ENCODE assay signal across 8 mouse cellular contexts in genomic region chr4:46535094-46535830, GRCm38 (mm10). TPM values are rescaled to one million over a fixed set of nuclear protein-coding genes. Genes with fewer than 3 reads are reported as not detected.
A peak's percentile ranks its signal among the peaks of the same experiment; 100 is the strongest.
DNase-seq lines count a peak whose midpoint lies in the region; ATAC-seq and TF ChIP-seq lines count a peak whose summit lies in the region.

No protein-coding gene starts in this region.

- H3K4me1 ChIP-seq in kidney, postnatal 0 days (replicated peaks; ENCODE audit: insufficient read depth, low read length): peaks cover 16% of the 10 kb centered on the region
- H3K4me1 ChIP-seq in forebrain, embryonic 12.5 days: peaks cover 9% of the 10 kb centered on the region; the same call in 1 of the 2 replicates
- H3K4me1 ChIP-seq in midbrain, embryonic 10.5 days: peaks cover 26% of the 10 kb centered on the region

- peak overlapping the region; percentile 79 for H3K4me2 ChIP-seq in kidney, postnatal 0 days (ENCODE audit: low read length)
- peak overlapping the region; percentile 66 for H3K4me2 ChIP-seq in forebrain, embryonic 12.5 days

- no peak overlapping the region for H3K27ac ChIP-seq in kidney, postnatal 0 days
- no peak overlapping the region for H3K27ac ChIP-seq in forebrain, embryonic 12.5 days
- 0 out of 2 replicates have a peak overlapping the region, but pooled peaks have one; percentile 13 for H3K27ac ChIP-seq in midbrain, embryonic 10.5 days (replicated peaks)

- DNase-seq in kidney, postnatal 0 days (ENCODE audit: low spot score): no peak
- no peak for DNase-seq in kidney, adult 8-10 months
- peak; percentile 55 for DNase-seq in large intestine, adult 2 months (ENCODE audit: low read depth, low spot score)
- no peak for DNase-seq in midbrain, embryonic 10.5 days (ENCODE audit: low spot score)
- peak; percentile 51 for DNase-seq in thymus, postnatal 4 days
- DNase-seq in left cerebral cortex, postnatal 25 days (ENCODE audit: low spot score in 2 of 2): no peak
- DNase-seq in frontal cortex, postnatal 10 days (ENCODE audit: low spot score in 2 of 2): no peak

- peak overlapping the region; percentile 55 for H3K4me3 ChIP-seq in kidney, postnatal 0 days (replicated peaks; ENCODE audit: low read depth, low read length)
- H3K4me3 ChIP-seq in forebrain, embryonic 12.5 days (replicated peaks): peak overlapping the region; percentile 43
- peak overlapping the region; percentile 56 for H3K4me3 ChIP-seq in midbrain, embryonic 10.5 days

- TF ChIP-seq CTCF in kidney, postnatal 0 days (IDR thresholded peaks at IDR 0.05; ENCODE audit: low read depth): no peak

- peaks cover 17% of the 10 kb centered on the region for H3K27me3 ChIP-seq in kidney, postnatal 0 days (ENCODE audit: insufficient read depth, low read length)
- peaks cover 67% of the 10 kb centered on the region for H3K27me3 ChIP-seq in forebrain, embryonic 12.5 days
- peaks cover 79% of the 10 kb centered on the region for H3K27me3 ChIP-seq in midbrain, embryonic 10.5 days (ENCODE audit: low read depth, poor library complexity, severe bottlenecking)

- no peaks in the 10 kb centered on the region for H3K9me3 ChIP-seq in kidney, postnatal 0 days (replicated peaks; ENCODE audit: low read length)
- no peaks in the 10 kb centered on the region for H3K9me3 ChIP-seq in forebrain, embryonic 12.5 days
- H3K9me3 ChIP-seq in midbrain, embryonic 10.5 days (replicated peaks): no peaks in the 10 kb centered on the region

- ATAC-seq in kidney, postnatal 0 days (replicated peaks; ENCODE audit: low FRiP score, low read depth): no peak
- no peak for ATAC-seq in forebrain, embryonic 12.5 days (ENCODE audit: low FRiP score)

- 7% methylated on average over 16 of the region's 16 CpGs for WGBS in kidney, postnatal 0 days
- WGBS in forebrain, embryonic 12.5 days: 7% methylated on average over 16 of the region's 16 CpGs
- WGBS in large intestine, adult 2 months: 5% methylated on average over 16 of the region's 16 CpGs
- WGBS in midbrain, embryonic 10.5 days: 7% methylated on average over 16 of the region's 16 CpGs

- intact Hi-C loops in left cerebral cortex, postnatal 25 days (cut with DNase I): no loop called here

- peak overlapping the region; percentile 55 for H3K9ac ChIP-seq in kidney, postnatal 0 days (ENCODE audit: low read depth, low read length)
- H3K9ac ChIP-seq in forebrain, embryonic 12.5 days: peak overlapping the region; percentile 29; the same call in 1 of the 2 replicates

- H3K36me3 ChIP-seq in kidney, postnatal 0 days (ENCODE audit: insufficient read depth, low read length): no peaks in the 10 kb centered on the region
- no peaks in the 10 kb centered on the region for H3K36me3 ChIP-seq in forebrain, embryonic 12.5 days (replicated peaks)
- no peaks in the 10 kb centered on the region for H3K36me3 ChIP-seq in midbrain, embryonic 10.5 days

RNA-seq across cellular contexts. Expression of gene Trim14, which starts 0.7 kb away (rescaled TPM):
- 2.6 and 3.1 TPM in 2 replicates for polyA plus RNA-seq in kidney, postnatal 0 days (2015; fragmentation: Nextera tagmentation; extraction: Ambion mirVana)
- 0.95 and 1.7 TPM in 2 replicates for polyA plus RNA-seq in forebrain, embryonic 12.5 days (2016; fragmentation: Nextera tagmentation; extraction: Ambion mirVana)
- polyA plus RNA-seq in large intestine, adult 2 months (2012; rRNA removed): 12.7 and 25.6 TPM in 2 replicates
- polyA plus RNA-seq in midbrain, embryonic 10.5 days (2016; fragmentation: Nextera tagmentation; extraction: Ambion mirVana): 0.62 and 0.63 TPM in 2 replicates
- 1 to 10 TPM in 1 of 2 experiments, under 1 TPM in 1; 0.76 to 1.4 TPM for total RNA-seq in left cerebral cortex, postnatal 25 days (2021)

RNA-seq across cellular contexts. Expression of gene Nans, which starts 46.2 kb away (rescaled TPM):
- 45.6 and 50.7 TPM in 2 replicates for polyA plus RNA-seq in kidney, postnatal 0 days (2015; fragmentation: Nextera tagmentation; extraction: Ambion mirVana)
- polyA plus RNA-seq in forebrain, embryonic 12.5 days (2016; fragmentation: Nextera tagmentation; extraction: Ambion mirVana): 63.5 and 75.8 TPM in 2 replicates
- polyA plus RNA-seq in large intestine, adult 2 months (2012; rRNA removed): 72.6 and 86.8 TPM in 2 replicates
- polyA plus RNA-seq in midbrain, embryonic 10.5 days (2016; fragmentation: Nextera tagmentation; extraction: Ambion mirVana): 77.1 and 80.6 TPM in 2 replicates
- 10 to 100 TPM; 19.4 to 19.7 TPM for total RNA-seq in left cerebral cortex, postnatal 25 days (2021)

Comparison
In these comparisons a context has a peak if more than half of its experiments do, and no peak if none do; other contexts are left out.
1. DNase-seq: peak in large intestine, adult 2 months (single experiment) and thymus, postnatal 4 days (single experiment); none in kidney, postnatal 0 days (single experiment), kidney, adult 8-10 months (0 of 2), midbrain, embryonic 10.5 days (single experiment), left cerebral cortex, postnatal 25 days (0 of 2) and frontal cortex, postnatal 10 days (0 of 2).
2. Peak in every context shown above with its lines, with median percentiles within 50 percentile points of each other: H3K4me3 ChIP-seq.